Mouse (Mus musculus) intestine, postnatal 0 days (tissue): Measurements from ENCODE around the gene Terf2. TPM values are rescaled to one million over a fixed set of nuclear protein-coding genes. Genes with fewer than 3 reads are reported as not detected.
A peak's percentile ranks its signal among the peaks of the same experiment; 100 is the strongest.

Experiments used
- ATAC-seq: fragments of 200-750 bp; cut with Nextera tagmentation; 2 replicates; pipeline ENCODE4 v1.8.0; 2017; ENCODE audit warnings: mild to moderate bottlenecking, moderate TSS enrichment, moderate library complexity
- H3K27ac ChIP-seq: fragments of 300-500 bp; sonication (generic); 2 replicates; pipeline ENCODE4 v1.5.1; 2014; ENCODE audit warnings: mild to moderate bottlenecking, low read depth, low read length, moderate library complexity
- H3K27me3 ChIP-seq: fragments of 300-500 bp; sonication (generic); replicated peaks from 2 replicates; pipeline ENCODE4 v1.6.1; 2014; ENCODE audit warnings: low read length, mixed read lengths; ENCODE audit not compliant: control insufficient read depth, insufficient read depth
- H3K36me3 ChIP-seq: fragments of 300-500 bp; sonication (generic); 2 replicates; pipeline ENCODE4 v1.6.1; 2014; ENCODE audit warnings: mild to moderate bottlenecking, moderate library complexity; ENCODE audit not compliant: control insufficient read depth, insufficient read depth
- H3K4me1 ChIP-seq: fragments of 300-500 bp; sonication (generic); replicated peaks from 2 replicates; pipeline ENCODE4 v1.6.1; 2014; ENCODE audit warnings: antibody characterized with exemption, low read length, mixed read lengths; ENCODE audit not compliant: control insufficient read depth, insufficient read depth
- H3K4me2 ChIP-seq: fragments of 300-500 bp; sonication (generic); replicated peaks from 2 replicates; pipeline ENCODE4 v1.6.1; 2014; ENCODE audit warnings: low read depth, mild to moderate bottlenecking, moderate library complexity
- H3K4me3 ChIP-seq: fragments of 300-500 bp; sonication (generic); 2 replicates; pipeline ENCODE4 v1.5.1; 2014; ENCODE audit warnings: low read depth, low read length
- H3K9ac ChIP-seq: fragments of 300-500 bp; sonication (generic); 2 replicates; pipeline ENCODE4 v1.6.1; 2014; ENCODE audit warnings: mild to moderate bottlenecking, low read depth, low read length
- H3K9me3 ChIP-seq: fragments of 300-500 bp; sonication (generic); 2 replicates; pipeline ENCODE4 v1.6.1; 2016; ENCODE audit warnings: mixed run types; ENCODE audit not compliant: control insufficient read depth
- CTCF ChIP-seq: sonication (generic); IDR thresholded peaks from 2 replicates; pipeline ENCODE4 v1.5.1; 2016; ENCODE audit warnings: low read depth, mild to moderate bottlenecking, control low read depth, antibody characterized with exemption, moderate library complexity
- WGBS: fragments of 180-500 bp; shearing (Covaris S2); extraction: QIAGEN DNeasy Blood & Tissue Kit; methylation state at CpG from one replicate; pipeline ENCODE4 v1.1.7; 2014; 5-methylcytosine and 5-hydroxymethylcytosine counted together
- polyA plus RNA-seq: library from polyadenylated mRNA; unstranded; fragments of >200 nt; fragmentation: Nextera tagmentation; extraction: Ambion mirVana; gene quantifications from 2 replicates; pipeline ENCODE4 v1.2.1, GENCODE M21; 2015

Terf2 gene
- polyA plus RNA-seq, 1 experiment from 2014 or later, result 11.2 TPM

DNA sequence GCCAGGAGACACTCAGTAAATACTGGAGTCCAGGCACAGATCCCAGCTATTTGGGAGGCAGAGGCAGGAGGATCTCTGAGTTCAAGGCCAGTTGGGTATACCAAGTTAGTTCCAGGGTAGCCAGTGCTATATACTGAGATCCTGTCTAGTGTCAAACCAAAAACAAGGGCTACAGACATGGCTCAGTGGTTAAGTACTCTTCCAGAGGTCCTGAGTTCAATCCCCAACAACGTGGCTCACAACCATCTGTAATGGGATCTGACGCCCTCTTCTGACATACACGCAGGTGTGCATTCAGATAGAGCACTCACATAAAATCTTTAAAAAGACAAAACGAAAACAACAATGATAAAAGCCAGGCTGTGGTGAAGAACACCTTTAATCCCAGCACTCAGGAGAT, 46.9 kb downstream of the Terf2 start:
- no peak overlapping the region for H3K27ac ChIP-seq
- H3K4me2 ChIP-seq, result peak overlapping the region; percentile 91
- peaks cover 52% of the 10 kb centered on the region for H3K36me3 ChIP-seq
- no peak overlapping the region for H3K4me3 ChIP-seq
- WGBS, result 95% methylated on average over 4 of the region's 4 CpGs
- no peak overlapping the region for H3K9ac ChIP-seq
- H3K9me3 ChIP-seq, result no peaks in the 10 kb centered on the region
- no peak for TF ChIP-seq CTCF
- no peaks in the 10 kb centered on the region for H3K27me3 ChIP-seq
- ATAC-seq, result no peak
- H3K4me1 ChIP-seq, result no peaks in the 10 kb centered on the region

DNA sequence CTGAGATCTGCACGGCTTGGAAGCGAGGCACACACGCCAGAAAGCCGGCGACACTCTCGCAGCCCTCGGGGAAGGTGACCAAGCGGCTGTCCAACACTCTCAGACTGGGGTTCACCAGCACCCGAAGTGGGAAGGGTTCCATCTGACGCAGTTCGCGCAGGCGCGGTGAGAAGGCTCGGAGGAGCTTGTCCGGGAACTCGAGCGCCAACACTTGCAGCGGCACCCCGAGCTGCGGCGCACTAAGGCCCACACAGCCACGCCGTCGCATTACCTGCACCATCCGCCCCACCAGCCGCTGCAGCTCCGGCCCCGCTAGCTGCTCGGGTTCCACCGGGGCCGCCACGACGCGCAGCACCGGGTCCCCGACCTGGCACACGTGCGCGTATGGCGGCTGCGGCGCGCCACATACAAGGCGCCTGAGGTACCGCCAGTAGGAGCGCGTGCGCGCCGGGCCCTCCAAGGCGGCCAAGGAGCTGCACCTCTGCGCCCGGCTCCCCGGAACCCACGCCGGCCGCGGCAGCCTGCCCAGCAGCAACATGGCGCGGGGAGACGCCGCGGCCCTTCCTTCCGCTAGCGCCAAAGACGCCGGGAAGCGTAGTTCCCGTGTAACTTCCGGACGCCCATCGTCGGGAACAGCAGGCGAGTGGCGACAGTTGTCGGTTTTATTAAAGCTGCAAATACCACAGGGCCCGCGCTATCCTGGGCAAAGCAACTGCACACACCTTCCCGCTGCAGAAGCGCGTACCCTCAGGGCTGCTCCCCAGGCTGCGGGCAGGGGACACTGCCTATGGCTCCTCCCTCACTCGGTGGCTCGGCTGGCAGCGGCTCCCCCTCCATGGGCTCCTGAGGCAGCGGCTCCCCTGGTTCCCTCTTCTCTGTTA, 48.0 kb downstream of the Terf2 start, which contains the start of gene Pdf:
Pdf (minus strand) TSS at position 554 of the 881 bp plus-strand sequence.
- ATAC-seq, result peak; percentile 80
- WGBS, result 2% methylated on average over 81 of the region's 87 CpGs
- Histone ChIP-seq H3K36me3 (peaks cover 55% of the 10 kb centered on the region), H3K27ac (peak within 1 kb of the TSS; percentile 86), H3K27me3 (no peaks in the 10 kb centered on the region), H3K4me3 (peak within 1 kb of the TSS; percentile 87), H3K4me2 (peak within 1 kb of the TSS; percentile 91), H3K4me1 (no peaks in the 10 kb centered on the region), H3K9ac (peak within 1 kb of the TSS; percentile 81), H3K9me3 (no peaks in the 10 kb centered on the region)
- TF ChIP-seq CTCF, result peak; percentile 26; the same call in 1 of the 2 replicates

DNA sequence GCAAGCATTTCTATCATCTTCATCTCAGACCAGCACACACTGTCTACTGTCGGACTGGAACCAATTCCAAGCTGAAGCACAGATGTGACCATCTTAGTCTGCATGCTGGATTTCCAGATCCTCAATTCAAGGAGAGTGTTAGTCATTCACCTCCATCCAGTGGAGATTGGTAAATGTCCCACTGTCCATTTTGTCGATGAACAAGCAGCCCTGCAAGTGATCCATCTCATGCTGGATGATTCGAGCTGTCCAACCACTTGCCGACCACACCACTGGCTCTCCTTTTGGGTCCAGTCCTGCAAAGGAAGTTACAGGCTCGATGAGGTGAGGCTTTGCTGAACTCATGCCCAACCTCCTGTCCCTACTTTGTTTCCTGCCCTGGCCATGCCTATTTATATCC, 49.4 kb downstream of the Terf2 start:
- no peak for ATAC-seq

DNA sequence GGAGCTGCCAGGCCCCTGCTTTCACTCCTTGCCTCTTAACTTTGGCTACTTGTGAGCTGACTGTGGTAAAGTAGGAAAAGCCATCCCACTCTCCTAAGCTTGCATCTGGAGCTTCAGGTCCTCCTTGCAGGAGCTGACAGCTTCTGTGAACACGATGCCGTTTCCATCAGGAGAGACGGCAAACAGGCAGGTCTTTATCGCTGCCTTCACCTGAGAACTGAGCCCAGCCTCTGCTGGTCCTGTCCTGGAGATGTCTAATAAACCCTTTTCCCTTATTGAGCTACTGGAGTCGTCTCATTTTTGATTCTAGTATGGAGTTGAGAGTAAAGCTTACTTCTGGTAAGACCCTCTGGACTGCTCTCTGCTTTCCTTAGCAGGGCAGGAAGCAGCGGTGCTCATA, 50.9 kb downstream of the Terf2 start:
- ATAC-seq, result no peak
- peaks cover 56% of the 10 kb centered on the region for H3K36me3 ChIP-seq
- no peaks in the 10 kb centered on the region for H3K4me1 ChIP-seq
- H3K27me3 ChIP-seq, result no peaks in the 10 kb centered on the region
- H3K9ac ChIP-seq, result no peak overlapping the region
- H3K27ac ChIP-seq, result peak overlapping the region; percentile 50; the same call in 1 of the 2 replicates
- H3K9me3 ChIP-seq, result no peaks in the 10 kb centered on the region
- no peak for TF ChIP-seq CTCF
- WGBS, result 88% methylated on average over 6 of the region's 6 CpGs
- H3K4me2 ChIP-seq, result no peak overlapping the region
- no peak overlapping the region for H3K4me3 ChIP-seq

More for the DNA sequence above, 49.4 kb downstream of the Terf2 start:
- H3K27me3 ChIP-seq, result no peaks in the 10 kb centered on the region
- no peaks in the 10 kb centered on the region for H3K4me1 ChIP-seq
- H3K36me3 ChIP-seq, result peaks cover 57% of the 10 kb centered on the region
- H3K4me3 ChIP-seq, result no peak overlapping the region
- no peak overlapping the region for H3K27ac ChIP-seq
- H3K4me2 ChIP-seq, result peak overlapping the region; percentile 91; the same call in 1 of the 2 replicates
- H3K9me3 ChIP-seq, result no peaks in the 10 kb centered on the region
- WGBS, result 74% methylated on average over 5 of the region's 5 CpGs
- no peak for TF ChIP-seq CTCF
- no peak overlapping the region for H3K9ac ChIP-seq

DNA sequence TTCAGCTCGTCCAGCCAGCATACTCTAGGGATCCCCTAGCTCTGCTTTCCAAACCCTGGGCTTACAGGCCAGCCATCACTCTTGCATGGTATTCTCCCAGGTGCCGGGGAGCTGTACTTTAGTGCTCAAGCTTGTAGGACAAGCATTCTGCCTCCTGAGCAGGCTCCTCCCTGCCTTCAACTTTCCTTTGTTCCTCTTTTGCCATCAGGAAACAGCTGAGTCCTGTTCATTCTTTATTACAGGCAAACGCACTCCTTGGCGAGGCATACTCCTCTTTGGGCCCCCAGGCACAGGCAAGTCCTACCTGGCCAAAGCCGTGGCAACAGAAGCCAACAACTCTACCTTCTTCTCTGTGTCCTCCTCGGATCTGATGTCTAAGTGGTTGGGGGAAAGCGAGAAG, 55.7 kb downstream of the Terf2 start:
- Histone ChIP-seq H3K36me3 (peaks cover 78% of the 10 kb centered on the region), H3K4me1 (no peaks in the 10 kb centered on the region), H3K4me3 (no peak overlapping the region), H3K27me3 (no peaks in the 10 kb centered on the region), H3K4me2 (no peak overlapping the region), H3K27ac (no peak overlapping the region), H3K9me3 (no peaks in the 10 kb centered on the region), H3K9ac (no peak overlapping the region)
- ATAC-seq, result no peak
- TF ChIP-seq CTCF, result no peak
- 78% methylated on average over 7 of the region's 7 CpGs for WGBS

GRCm38 (mm10) chr8:107036626-107037025, 59.7 kb downstream of the Terf2 start:
- Histone ChIP-seq H3K27ac (no peak overlapping the region), H3K27me3 (no peaks in the 10 kb centered on the region), H3K4me1 (0 out of 2 replicates have a peak, but pooled peaks cover 7% of the 10 kb centered on the region), H3K4me3 (no peak overlapping the region), H3K4me2 (no peak overlapping the region), H3K9me3 (no peaks in the 10 kb centered on the region), H3K36me3 (peaks cover 40% of the 10 kb centered on the region), H3K9ac (no peak overlapping the region)
- 78% methylated on average over 8 of the region's 8 CpGs for WGBS
- no peak for ATAC-seq
- no peak for TF ChIP-seq CTCF
